Mouse (Mus musculus) hindbrain, embryonic 13.5 days (tissue): Measurements from ENCODE around the gene Tmem231. TPM values are rescaled to one million over a fixed set of nuclear protein-coding genes. Genes with fewer than 3 reads are reported as not detected.

Experiments
- ATAC-seq: fragments of 200-750 bp; cut with Nextera tagmentation; 2 replicates; pipeline ENCODE4 v1.8.0; 2017; ENCODE audit warnings: moderate TSS enrichment; ENCODE audit not compliant: low FRiP score
- H3K27ac ChIP-seq: fragments of 300-500 bp; sonication (generic); 2 replicates; pipeline ENCODE4 v1.5.1; 2015; ENCODE audit warnings: inconsistent platforms, mild to moderate bottlenecking, moderate library complexity
- H3K27me3 ChIP-seq: fragments of 300-500 bp; sonication (generic); 2 replicates; pipeline ENCODE4 v1.6.1; 2015; ENCODE audit warnings: mild to moderate bottlenecking, inconsistent platforms
- H3K36me3 ChIP-seq: fragments of 300-500 bp; sonication (generic); 2 replicates; pipeline ENCODE4 v1.6.1; 2015; ENCODE audit warnings: mild to moderate bottlenecking, inconsistent platforms
- H3K4me1 ChIP-seq: fragments of 300-500 bp; sonication (generic); replicated peaks from 2 replicates; pipeline ENCODE4 v1.6.1; 2015; ENCODE audit warnings: inconsistent platforms
- H3K4me2 ChIP-seq: fragments of 300-500 bp; sonication (generic); 2 replicates; pipeline ENCODE4 v1.6.1; 2015; ENCODE audit warnings: inconsistent platforms, mild to moderate bottlenecking, moderate library complexity
- H3K4me3 ChIP-seq: fragments of 300-500 bp; sonication (generic); 2 replicates; pipeline ENCODE4 v1.5.1; 2015; ENCODE audit warnings: mild to moderate bottlenecking, inconsistent platforms
- H3K9ac ChIP-seq: fragments of 300-500 bp; sonication (generic); 2 replicates; pipeline ENCODE4 v1.6.1; 2015; ENCODE audit warnings: mild to moderate bottlenecking, inconsistent platforms
- H3K9me3 ChIP-seq: fragments of 300-500 bp; sonication (generic); 2 replicates; pipeline ENCODE4 v1.6.1; 2016; ENCODE audit warnings: inconsistent platforms
- WGBS: fragments of 180-500 bp; shearing (Covaris S2); methylation state at CpG from one replicate; pipeline ENCODE4 v1.1.7; 2015; 5-methylcytosine and 5-hydroxymethylcytosine counted together
- polyA plus RNA-seq: library from polyadenylated mRNA; unstranded; fragments of >200 nt; fragmentation: Nextera tagmentation; extraction: Ambion mirVana; gene quantifications from 2 replicates; pipeline ENCODE4 v1.2.1, GENCODE M21; 2015

Gene Tmem231
- polyA plus RNA-seq, 1 experiment from 2014 or later, result 16.8 TPM

DNA sequence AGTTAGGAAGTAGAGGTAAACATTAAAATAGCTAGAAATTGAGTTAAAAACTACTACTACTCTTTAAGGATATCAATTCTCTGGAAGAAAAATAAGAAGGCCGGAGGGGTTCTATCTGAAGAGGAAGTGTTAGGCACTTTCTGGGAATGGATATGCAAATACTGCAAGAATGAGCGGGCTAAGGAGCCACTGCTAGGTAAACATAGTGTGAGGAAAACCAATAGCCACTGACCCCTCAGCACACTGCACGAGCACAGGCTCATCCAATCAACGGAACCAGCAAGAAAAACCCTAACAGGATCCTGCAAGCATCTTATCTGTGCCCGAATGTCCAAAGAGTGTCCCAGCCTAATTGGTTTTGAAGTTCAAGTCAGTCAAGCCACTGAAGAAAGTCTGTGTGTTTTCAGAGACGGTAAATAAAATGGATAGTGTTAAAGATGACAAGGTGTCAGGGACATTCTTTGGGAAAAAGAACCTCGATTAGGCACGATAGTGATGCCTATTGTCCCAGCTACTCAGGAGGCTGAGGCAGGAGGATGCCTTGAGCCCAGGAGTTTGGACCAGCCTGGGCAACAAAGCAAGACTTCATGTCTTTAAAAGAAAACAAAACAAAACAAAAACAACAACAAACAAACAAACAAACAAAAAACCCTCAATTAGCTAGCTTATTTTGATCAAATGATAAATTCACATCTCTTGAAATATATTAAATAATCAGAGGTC lies 68.4 kb downstream of the Tmem231 start:
- no peak overlapping the region for H3K9ac ChIP-seq
- H3K36me3 ChIP-seq, result peaks cover 13% of the 10 kb centered on the region
- WGBS, result 93% methylated on average over 8 of the region's 8 CpGs
- no peak for ATAC-seq
- no peak overlapping the region for H3K4me3 ChIP-seq
- no peaks in the 10 kb centered on the region for H3K27me3 ChIP-seq
- H3K4me2 ChIP-seq, result no peak overlapping the region
- H3K9me3 ChIP-seq, result no peaks in the 10 kb centered on the region
- no peak overlapping the region for H3K27ac ChIP-seq
- no peaks in the 10 kb centered on the region for H3K4me1 ChIP-seq

DNA sequence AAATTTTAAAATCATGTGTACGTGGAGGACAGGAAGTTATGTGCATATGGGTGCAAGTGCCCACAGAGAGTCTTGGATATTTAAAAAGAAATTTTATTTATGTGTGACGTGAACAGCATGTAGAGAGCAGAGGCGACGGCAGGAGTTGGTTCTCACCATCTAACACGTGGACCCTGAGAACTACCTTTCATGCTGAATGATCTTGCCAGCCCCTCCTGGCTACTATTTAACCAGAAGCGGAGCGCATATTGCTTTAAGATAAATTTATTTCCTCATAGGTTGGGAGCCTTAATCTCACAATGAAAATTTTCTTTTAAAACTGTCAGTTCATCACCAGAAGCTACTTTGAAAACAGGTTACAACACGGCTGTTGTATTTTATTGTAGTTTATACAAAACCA lies 69.0 kb downstream of the Tmem231 start:
- Histone ChIP-seq H3K27ac (no peak overlapping the region), H3K9ac (no peak overlapping the region), H3K4me2 (no peak overlapping the region), H3K9me3 (no peaks in the 10 kb centered on the region), H3K36me3 (peaks cover 13% of the 10 kb centered on the region), H3K27me3 (no peaks in the 10 kb centered on the region), H3K4me3 (no peak overlapping the region), H3K4me1 (no peaks in the 10 kb centered on the region)
- 93% methylated on average over 8 of the region's 8 CpGs for whole genome bisulfite sequencing
- ATAC-seq, result no peak

DNA sequence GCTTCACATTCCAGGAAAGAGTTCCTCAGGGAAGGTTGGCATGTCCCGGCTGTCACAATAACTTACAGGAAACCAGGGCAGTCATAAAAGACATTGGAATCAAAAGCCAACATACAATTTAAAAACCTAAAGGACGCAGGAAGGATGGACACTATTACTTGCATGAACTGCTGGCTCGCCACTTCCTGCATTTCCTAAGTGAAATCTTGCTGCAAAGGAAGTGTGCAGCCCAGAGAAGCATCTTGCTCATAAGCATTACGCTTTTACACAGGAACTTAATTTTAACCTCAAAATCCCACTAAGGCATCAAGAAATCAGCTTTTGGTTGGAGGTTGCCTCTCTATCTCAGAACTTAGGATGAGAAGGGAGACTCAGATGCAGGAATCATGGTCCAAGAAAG lies 70.4 kb downstream of the Tmem231 start:
- 90% methylated on average over 4 of the region's 4 CpGs for whole genome bisulfite sequencing
- H3K36me3 ChIP-seq, result peaks cover 13% of the 10 kb centered on the region
- ATAC-seq, result no peak
- H3K27ac ChIP-seq, result no peak overlapping the region
- no peaks in the 10 kb centered on the region for H3K27me3 ChIP-seq
- no peaks in the 10 kb centered on the region for H3K4me1 ChIP-seq
- no peak overlapping the region for H3K4me3 ChIP-seq
- H3K9ac ChIP-seq, result no peak overlapping the region
- no peaks in the 10 kb centered on the region for H3K9me3 ChIP-seq
- no peak overlapping the region for H3K4me2 ChIP-seq

Other genes with a start within 250 kb of the Tmem231 start
- gene Ctrb1, start 242.9 kb downstream of the Tmem231 start, polyA plus RNA-seq, result 3.1 TPM in 1 of 2 replicates, not detected in the other
- 55.4 and 55.6 TPM in 2 replicates for gene Bcar1, start 190.1 kb downstream of the Tmem231 start, polyA plus RNA-seq
- gene Cfdp1, start 79.6 kb downstream of the Tmem231 start, polyA plus RNA-seq, result 196 and 199 TPM in 2 replicates
- 5.7 and 5.9 TPM in 2 replicates for gene Tmem170, start 57.1 kb downstream of the Tmem231 start, polyA plus RNA-seq
- 4.7 and 4.9 TPM in 2 replicates for gene Chst5, start 23.4 kb downstream of the Tmem231 start, polyA plus RNA-seq
- 472 and 492 TPM in 2 replicates for gene Gabarapl2, start 6.8 kb upstream of the Tmem231 start, polyA plus RNA-seq
- 8.1 and 8.5 TPM in 2 replicates for gene Adat1, start 58.4 kb upstream of the Tmem231 start, polyA plus RNA-seq
- 171 and 172 TPM in 2 replicates for gene Kars, start 77.4 kb upstream of the Tmem231 start, polyA plus RNA-seq
- gene Terf2ip, start 77.5 kb upstream of the Tmem231 start, polyA plus RNA-seq, result 56.4 and 58.0 TPM in 2 replicates
- 0.54 and 0.82 TPM in 2 replicates for gene Gm6793, start 81.2 kb upstream of the Tmem231 start, polyA plus RNA-seq